Mouse (Mus musculus) myocyte (in vitro differentiated cells): Measurements from ENCODE around the gene Rrp8. TPM values are rescaled to one million over a fixed set of nuclear protein-coding genes. Genes with fewer than 3 reads are reported as not detected.
A peak's percentile ranks its signal among the peaks of the same experiment; 100 is the strongest.

Experiments used
- H3K27me3 ChIP-seq: one replicate; pipeline ENCODE4 v1.6.1; 2011; ENCODE audit not compliant: control insufficient read depth, insufficient read depth, insufficient read length
- H3K36me3 ChIP-seq: one replicate; pipeline ENCODE4 v1.6.1; 2011; ENCODE audit not compliant: control insufficient read depth, insufficient read depth
- H3K4me2 ChIP-seq: one replicate; pipeline ENCODE4 v1.6.1; 2011; ENCODE audit warnings: low read depth, control low read depth
- H3K4me3 ChIP-seq: one replicate; pipeline ENCODE4 v1.5.1; 2011; ENCODE audit warnings: mild to moderate bottlenecking, control low read depth, moderate library complexity
- H3K79me2 ChIP-seq: one replicate; pipeline ENCODE4 v1.6.1; 2011; ENCODE audit not compliant: control insufficient read depth, insufficient read depth
- H3ac ChIP-seq: one replicate; pipeline ENCODE4 v1.6.1; 2011; ENCODE audit not compliant: control insufficient read depth, insufficient read length
- CEBPB ChIP-seq: IDR thresholded peaks from 2 replicates; pipeline ENCODE4 v1.6.1; 2011; ENCODE audit warnings: mild to moderate bottlenecking, moderate library complexity; ENCODE audit not compliant: poor library complexity, insufficient read depth, severe bottlenecking
- E2F4 ChIP-seq: IDR thresholded peaks from one replicate; pipeline ENCODE4 v1.6.1; 2011; ENCODE audit warnings: mild to moderate bottlenecking, control low read depth, moderate library complexity; ENCODE audit not compliant: insufficient read depth
- MAX ChIP-seq: IDR thresholded peaks from one replicate; pipeline ENCODE4 v1.6.1; 2011; ENCODE audit warnings: low read depth, mild to moderate bottlenecking, control low read depth
- MYOD1 ChIP-seq, 3 experiments: IDR thresholded peaks; one replicate each; pipeline ENCODE4 v1.6.1; 2011; ENCODE audit warnings: control low read depth in 2 of 3, low read depth in 2 of 3, mild to moderate bottlenecking in 2 of 3, moderate library complexity in 1 of 3; ENCODE audit not compliant: insufficient read length in 2 of 3, control insufficient read depth in 1 of 3
- MYOG ChIP-seq, 3 experiments: IDR thresholded peaks; one replicate each; pipeline ENCODE4 v1.6.1; 2011; ENCODE audit warnings: control low read depth in 2 of 3, low read depth in 2 of 3, mild to moderate bottlenecking in 2 of 3; ENCODE audit not compliant: insufficient read length in 2 of 3, control insufficient read depth in 1 of 3, insufficient read depth in 1 of 3
- POLR2A ChIP-seq: IDR thresholded peaks from one replicate; pipeline ENCODE4 v1.6.1; 2011; ENCODE audit warnings: low read depth, mild to moderate bottlenecking, control low read depth, moderate library complexity; ENCODE audit not compliant: insufficient read length
- POLR2AphosphoS2 ChIP-seq: IDR thresholded peaks from one replicate; pipeline ENCODE4 v1.6.1; 2011; ENCODE audit warnings: low read depth, control low read depth; ENCODE audit not compliant: insufficient read length
- REST ChIP-seq: IDR thresholded peaks from one replicate; pipeline ENCODE4 v1.6.1; 2011; ENCODE audit warnings: mild to moderate bottlenecking, control low read depth, moderate library complexity; ENCODE audit not compliant: insufficient read depth, insufficient read length
- SRF ChIP-seq: IDR thresholded peaks from one replicate; pipeline ENCODE4 v1.6.1; 2011; ENCODE audit warnings: low read depth; ENCODE audit not compliant: control insufficient read depth, insufficient read length
- TCF12 ChIP-seq: IDR thresholded peaks from one replicate; pipeline ENCODE4 v1.6.1; 2011; ENCODE audit warnings: mild to moderate bottlenecking, control low read depth; ENCODE audit not compliant: poor library complexity, insufficient read depth, severe bottlenecking
- TCF3 ChIP-seq: IDR thresholded peaks from one replicate; pipeline ENCODE4 v1.6.1; 2011; ENCODE audit warnings: low read depth, control low read depth; ENCODE audit not compliant: insufficient read length
- USF1 ChIP-seq: IDR thresholded peaks from one replicate; pipeline ENCODE4 v1.6.1; 2011; ENCODE audit warnings: low read depth, mild to moderate bottlenecking, control low read depth, moderate library complexity
- polyA plus RNA-seq: library from polyadenylated mRNA; unstranded; fragments of >200 nt; fragmentation: generic; extraction: Trizol; gene quantifications from one replicate; pipeline ENCODE4 v1.2.1, GENCODE M21; 2012; ENCODE audit warnings: missing spikeins

Rrp8 gene
- polyA plus RNA-seq, 1 experiment = 15.5 TPM

DNA sequence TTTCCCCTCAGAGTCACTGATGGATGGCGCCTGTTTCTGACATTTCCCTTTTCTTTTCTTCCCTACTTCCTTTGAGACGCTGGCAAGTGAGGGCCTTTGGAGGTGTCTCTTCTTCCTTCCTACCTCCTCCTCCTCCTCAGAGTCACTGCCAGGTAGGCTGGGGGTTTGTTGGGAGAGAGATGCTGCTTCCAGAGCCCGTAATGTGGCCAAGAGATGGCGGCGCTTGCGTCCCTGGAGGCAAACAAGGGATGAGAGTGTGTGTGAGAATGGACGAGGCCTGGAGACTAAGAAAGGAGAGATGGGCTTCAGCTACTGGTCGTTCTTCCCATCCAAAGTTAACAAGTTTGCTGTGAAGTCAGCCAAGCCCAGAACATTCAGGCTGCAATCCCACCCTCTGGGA is 2.4 kb downstream of the Rrp8 start:
- no peak for TF ChIP-seq TCF12
- TF ChIP-seq MYOD1 (IDR thresholded peaks at IDR 0.05; ENCODE audit: control insufficient read depth in 1 of 3, insufficient read length in 2 of 3, low read depth in 2 of 3) = no peak
- TF ChIP-seq MYOG (IDR thresholded peaks at IDR 0.05; ENCODE audit: control insufficient read depth in 1 of 3, insufficient read depth in 1 of 3, insufficient read length in 2 of 3, low read depth in 2 of 3) = no peak
- no peak for TF ChIP-seq USF1
- no peak for TF ChIP-seq E2F4
- TF ChIP-seq TCF3 = no peak
- TF ChIP-seq CEBPB = no peak
- no peak for TF ChIP-seq POLR2AphosphoS2
- no peak for TF ChIP-seq MAX
- no peak for TF ChIP-seq SRF
- peaks cover 52% of the 10 kb centered on the region for H3K79me2 ChIP-seq
- no peak overlapping the region for H3ac ChIP-seq
- peaks cover 24% of the 10 kb centered on the region for H3K36me3 ChIP-seq
- peak overlapping the region; percentile 99 for H3K4me3 ChIP-seq
- H3K27me3 ChIP-seq = no peaks in the 10 kb centered on the region
- peak overlapping the region; percentile 95 for H3K4me2 ChIP-seq

DNA sequence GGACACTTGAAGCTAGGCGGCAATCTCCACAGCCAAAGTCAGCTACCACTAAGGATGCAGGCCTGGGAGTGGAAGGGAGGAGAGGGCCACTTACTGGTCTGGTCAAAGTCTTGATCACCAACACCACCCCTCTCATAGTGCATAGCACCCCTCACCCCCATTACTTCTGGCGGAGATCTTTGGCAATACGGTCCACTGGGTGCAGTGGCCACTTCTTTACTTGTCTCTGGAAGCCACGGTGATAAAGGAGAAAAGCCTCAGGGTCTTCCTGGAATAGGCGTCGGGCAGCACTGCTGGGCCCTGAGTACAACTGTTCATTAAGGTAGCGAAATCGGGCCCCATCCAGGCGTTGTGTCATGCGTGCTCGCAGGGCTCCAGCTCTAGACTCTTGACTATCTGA is 3.3 kb downstream of the Rrp8 start:
- peaks cover 30% of the 10 kb centered on the region for H3K36me3 ChIP-seq
- no peak overlapping the region for H3ac ChIP-seq
- no peak overlapping the region for H3K4me2 ChIP-seq
- H3K79me2 ChIP-seq = peaks cover 44% of the 10 kb centered on the region
- no peak overlapping the region for H3K4me3 ChIP-seq
- no peaks in the 10 kb centered on the region for H3K27me3 ChIP-seq
- no peak for TF ChIP-seq E2F4
- TF ChIP-seq MYOD1 (IDR thresholded peaks at IDR 0.05; ENCODE audit: control insufficient read depth in 1 of 3, insufficient read length in 2 of 3, low read depth in 2 of 3) = no peak
- no peak for TF ChIP-seq CEBPB
- no peak for TF ChIP-seq TCF3
- no peak for TF ChIP-seq POLR2A
- no peak for TF ChIP-seq USF1
- TF ChIP-seq MYOG (IDR thresholded peaks at IDR 0.05; ENCODE audit: control insufficient read depth in 1 of 3, insufficient read depth in 1 of 3, insufficient read length in 2 of 3, low read depth in 2 of 3) = no peak
- no peak for TF ChIP-seq SRF
- no peak for TF ChIP-seq MAX
- no peak for TF ChIP-seq TCF12
- no peak for TF ChIP-seq POLR2AphosphoS2

DNA sequence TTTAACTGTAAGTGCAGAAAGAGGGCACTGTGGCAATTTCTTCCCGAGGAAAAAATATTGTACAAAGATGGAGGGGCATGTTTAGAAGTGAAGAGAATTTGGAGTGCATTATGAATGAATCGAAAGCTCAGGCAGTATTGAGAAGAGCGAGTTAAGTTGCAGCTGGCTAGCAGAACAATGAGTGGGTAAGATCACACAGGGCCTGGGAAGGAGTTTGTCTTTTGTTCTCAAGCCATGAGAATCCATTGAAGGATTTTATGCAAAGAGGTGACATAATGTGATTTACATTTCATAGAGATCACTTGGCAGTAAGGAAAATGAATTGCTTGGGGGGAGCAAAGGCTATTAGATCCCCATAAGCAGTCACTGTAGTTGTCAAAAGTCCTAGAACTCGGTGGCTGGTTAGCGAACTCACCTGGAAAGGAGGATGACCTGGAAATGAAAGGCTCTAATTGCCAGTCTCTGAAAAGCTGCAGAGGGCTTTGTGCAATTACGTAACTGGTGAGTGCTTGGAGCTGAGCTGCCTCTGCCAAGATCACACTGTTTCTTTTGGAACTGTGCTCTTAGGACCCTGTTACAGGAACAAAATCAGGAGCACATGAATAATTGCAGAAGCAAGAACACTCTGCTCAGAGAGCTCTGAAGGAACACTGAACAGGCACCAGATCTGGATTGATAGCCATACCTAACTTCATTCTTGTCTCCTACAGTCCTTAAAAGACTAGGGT is 8.3 kb downstream of the Rrp8 start:
- H3K4me3 ChIP-seq = no peak overlapping the region
- H3K27me3 ChIP-seq = no peaks in the 10 kb centered on the region
- H3ac ChIP-seq = no peak overlapping the region
- peaks cover 4% of the 10 kb centered on the region for H3K79me2 ChIP-seq
- peaks cover 33% of the 10 kb centered on the region for H3K36me3 ChIP-seq
- TF ChIP-seq E2F4 = no peak
- TF ChIP-seq USF1 = no peak
- TF ChIP-seq MAX = no peak
- TF ChIP-seq SRF = no peak
- no peak for TF ChIP-seq REST
- TF ChIP-seq POLR2AphosphoS2 = no peak
- TF ChIP-seq CEBPB = no peak
- TF ChIP-seq MYOG (IDR thresholded peaks at IDR 0.05; ENCODE audit: control insufficient read depth in 1 of 3, insufficient read depth in 1 of 3, insufficient read length in 2 of 3, low read depth in 2 of 3) = no peak
- TF ChIP-seq TCF12 = no peak
- TF ChIP-seq POLR2A = no peak
- TF ChIP-seq MYOD1 (IDR thresholded peaks at IDR 0.05; ENCODE audit: control insufficient read depth in 1 of 3, insufficient read length in 2 of 3, low read depth in 2 of 3) = no peak
- no peak for TF ChIP-seq TCF3
- no peak overlapping the region for H3K4me2 ChIP-seq

DNA sequence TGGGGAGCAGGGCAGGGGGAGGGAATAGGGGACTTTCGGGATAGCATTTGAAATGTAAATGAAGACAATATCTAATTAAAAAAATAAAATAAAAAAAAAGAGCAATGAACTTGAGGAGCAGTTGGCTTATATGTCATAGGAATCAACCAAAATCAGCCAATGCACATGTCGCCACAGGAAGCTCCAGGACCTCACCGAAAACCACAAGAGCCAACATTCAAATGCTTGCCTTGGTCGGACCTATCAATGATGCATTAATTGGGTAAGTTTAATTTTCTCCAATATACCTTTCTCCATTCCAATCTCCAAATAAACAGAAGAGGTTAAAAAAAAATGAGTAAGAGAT is 10.2 kb downstream of the Rrp8 start:
- Histone ChIP-seq H3K4me2 (no peak overlapping the region), H3K36me3 (peaks cover 21% of the 10 kb centered on the region), H3K79me2 (no peaks in the 10 kb centered on the region), H3ac (no peak overlapping the region), H3K27me3 (no peaks in the 10 kb centered on the region), H3K4me3 (no peak overlapping the region)
- TF ChIP-seq REST = no peak
- no peak for TF ChIP-seq SRF
- TF ChIP-seq POLR2AphosphoS2 = no peak
- TF ChIP-seq E2F4 = no peak
- TF ChIP-seq USF1 = no peak
- TF ChIP-seq MAX = no peak
- TF ChIP-seq CEBPB = no peak
- no peak for TF ChIP-seq MYOD1 (IDR thresholded peaks at IDR 0.05; ENCODE audit: control insufficient read depth in 1 of 3, insufficient read length in 2 of 3, low read depth in 2 of 3)
- TF ChIP-seq TCF3 = no peak
